8 mouse cellular contexts compared by ENCODE assay signal in genomic region chr6:87597116-87597833, GRCm38 (mm10). TPM values are rescaled to one million over a fixed set of nuclear protein-coding genes. Genes with fewer than 3 reads are reported as not detected.
DNase-seq lines count a peak whose midpoint lies in the region; ATAC-seq and TF ChIP-seq lines count a peak whose summit lies in the region.

No protein-coding gene starts in this region.

- H3K36me3 ChIP-seq in forebrain, embryonic 15.5 days: no peaks in the 10 kb centered on the region

- H3K4me1 ChIP-seq in forebrain, embryonic 15.5 days: peaks cover 13% of the 10 kb centered on the region

- WGBS in forebrain, embryonic 15.5 days: 15% methylated on average over 10 of the region's 10 CpGs

- no peaks in the 10 kb centered on the region for H3K9me3 ChIP-seq in forebrain, embryonic 15.5 days

- H3K4me3 ChIP-seq in gastrocnemius, adult 2 months: no peak overlapping the region
- no peak overlapping the region for H3K4me3 ChIP-seq in forebrain, embryonic 15.5 days

- no peak overlapping the region for H3K9ac ChIP-seq in forebrain, embryonic 15.5 days (replicated peaks)

- no peak for TF ChIP-seq CTCF in gastrocnemius, adult 2 months (IDR thresholded peaks at IDR 0.05)

- intact Hi-C loops in gastrocnemius, adult 2 months (cut with DNase I): no loop called here

- H3K4me2 ChIP-seq in forebrain, embryonic 15.5 days (replicated peaks): no peak overlapping the region

- H3K27me3 ChIP-seq in forebrain, embryonic 15.5 days: no peaks in the 10 kb centered on the region

- ATAC-seq in forebrain, embryonic 15.5 days (replicated peaks): peak; percentile 96
- no peak for ATAC-seq in megakaryocyte-erythroid progenitor cell, adult 5-6 weeks (replicated peaks; ENCODE audit: low FRiP score, low TSS enrichment, poor library complexity, severe bottlenecking)
- ATAC-seq in activated CD4-positive, CD25-positive, alpha-beta regulatory T cell, adult 4 months: no peak

- peak; percentile 48 for DNase-seq in gastrocnemius, adult 2 months
- no peak for DNase-seq in gastrocnemius, postnatal 4 days (ENCODE audit: low spot score in 2 of 2)
- DNase-seq in CD4-positive, CD25-positive, alpha-beta regulatory T cell, adult 2 months (ENCODE audit: low read depth, low spot score): peak; percentile 57
- DNase-seq in kidney, postnatal 25 days: peak; percentile 75 to 90
- DNase-seq in adrenal gland, adult 18-20 months (ENCODE audit: low spot score in 2 of 2): no peak

- H3K27ac ChIP-seq in gastrocnemius, adult 2 months: no peak overlapping the region
- H3K27ac ChIP-seq in forebrain, embryonic 15.5 days (replicated peaks): peak overlapping the region; percentile 54

RNA-seq across cellular contexts. Expression of gene Prokr1, which starts 6.7 kb away (rescaled TPM):
- 1 to 10 TPM; 2.1 to 2.7 TPM for total RNA-seq in gastrocnemius, adult 2 months (2021)
- 1 to 10 TPM; 7.9 to 9.3 TPM for total RNA-seq in gastrocnemius, postnatal 4 days (2021)
- 3.2 and 3.9 TPM in 2 replicates for polyA plus RNA-seq in forebrain, embryonic 15.5 days (2015; fragmentation: Nextera tagmentation; extraction: Ambion mirVana)
- 0.27 and 2.0 TPM in 2 replicates for total RNA-seq in megakaryocyte-erythroid progenitor cell, adult 5-6 weeks (2014; fragmentation: Nextera tagmentation)
- 0.85 and 1.4 TPM in 2 replicates for total RNA-seq in megakaryocyte-erythroid progenitor cell, adult 5-6 weeks (2017)
- not detected for polyA plus RNA-seq in activated CD4-positive, CD25-positive, alpha-beta regulatory T cell, adult 4 months (2017; shearing (Covaris generic))
- under 1 TPM; 0.13 to 0.64 TPM for total RNA-seq in adrenal gland, adult 18-20 months (2021)

Comparison
In these comparisons a context has a peak if more than half of its experiments do, and no peak if none do; other contexts are left out.
1. DNase-seq: peak in gastrocnemius, adult 2 months (single experiment), CD4-positive, CD25-positive, alpha-beta regulatory T cell, adult 2 months (single experiment) and kidney, postnatal 25 days (2 of 2); none in gastrocnemius, postnatal 4 days (0 of 2) and adrenal gland, adult 18-20 months (0 of 2).